Mouse (Mus musculus): ENCODE measurements around the gene Pou3f1.
"Not testable (repeated sequence)": the region's sequence is repeated elsewhere in the genome, so short reads cannot be mapped to it uniquely, and the experiment has no call there.

Gene Pou3f1

GRCm38 (mm10) chr4:124691455-124691854 lies 34.8 kb downstream of the Pou3f1 start:
- no peak for DNase-seq (ENCODE audit: low read depth)

- no peak for DNase-seq (ENCODE audit: low read depth)
These were observed 35.8 kb downstream of the Pou3f1 start for GRCm38 (mm10) chr4:124692416-124692861.

- DNase-seq (ENCODE audit: low read depth): peak; percentile 96
These were observed 36.7 kb downstream of the Pou3f1 start, which contains the start of gene Utp11 for GRCm38 (mm10) chr4:124693135-124693894. Utp11 (minus strand) TSS chr4:124693600.

DNA sequence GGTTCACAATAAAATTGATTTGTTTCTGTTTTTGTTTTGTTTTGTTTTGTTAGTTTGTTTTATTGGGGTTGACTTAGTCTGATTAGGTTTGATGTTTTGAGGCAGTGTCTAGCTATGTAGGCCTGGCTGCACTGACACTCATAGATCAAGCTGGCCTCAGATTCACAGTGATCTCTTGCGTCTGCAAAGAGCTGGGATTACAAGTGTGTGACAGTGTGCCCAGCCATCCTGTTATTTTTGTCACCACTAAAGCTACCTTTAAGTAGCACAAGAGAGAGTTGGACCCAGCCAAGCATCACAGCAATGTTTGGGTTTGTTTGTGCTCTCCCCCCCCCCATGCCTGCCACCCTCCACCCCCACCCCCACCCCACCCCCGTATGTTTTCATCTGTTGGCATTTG lies 38.0 kb downstream of the Pou3f1 start:
- DNase-seq (ENCODE audit: low read depth): no peak

GRCm38 (mm10) chr4:124695786-124696516 lies 39.3 kb downstream of the Pou3f1 start:
- DNase-seq (ENCODE audit: low read depth): peak; percentile 82

GRCm38 (mm10) chr4:124699791-124700190 lies 43.2 kb downstream of the Pou3f1 start:
- no peak for DNase-seq (ENCODE audit: low read depth)

DNA sequence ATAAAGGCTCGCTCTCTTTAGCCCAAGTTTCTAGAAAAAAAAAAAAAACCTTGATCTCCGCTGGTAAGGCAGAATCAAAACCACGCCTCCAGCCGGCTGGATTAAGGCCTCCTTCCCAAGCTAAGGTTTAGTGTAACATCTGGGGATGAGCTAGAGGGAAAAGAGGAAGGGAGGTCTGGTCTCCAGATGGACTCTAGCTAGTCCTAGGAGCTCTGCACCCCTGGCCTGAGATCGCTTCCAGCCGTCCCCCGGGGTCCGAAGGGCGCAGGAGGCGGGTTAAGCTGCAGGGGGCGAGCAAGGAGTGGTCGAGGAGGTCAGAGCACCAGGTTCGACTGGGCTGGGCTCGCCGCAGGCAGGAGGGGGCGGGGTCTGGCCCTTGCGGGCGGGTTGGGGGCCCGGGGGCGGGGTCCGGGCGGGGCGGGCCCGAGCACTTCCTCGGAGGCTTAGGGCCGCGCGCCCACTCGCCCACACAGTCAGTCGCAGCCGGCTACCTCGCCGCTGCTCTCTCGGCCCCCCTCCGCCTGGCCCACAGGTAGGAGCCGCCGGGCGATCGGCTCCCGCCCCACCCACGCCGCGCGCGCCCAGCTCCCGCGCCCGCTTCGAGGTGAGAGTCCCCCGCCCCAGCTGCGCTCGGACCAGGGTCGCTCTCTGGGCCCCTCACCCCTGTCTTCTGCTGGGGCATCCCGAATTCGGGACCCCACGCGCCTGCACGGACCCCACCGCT lies 43.8 kb downstream of the Pou3f1 start, which contains the start of gene Fhl3:
Fhl3 (plus strand) TSS at position 454 of the 724 bp plus-strand sequence.
- DNase-seq (ENCODE audit: low read depth): peak; percentile 90

DNA sequence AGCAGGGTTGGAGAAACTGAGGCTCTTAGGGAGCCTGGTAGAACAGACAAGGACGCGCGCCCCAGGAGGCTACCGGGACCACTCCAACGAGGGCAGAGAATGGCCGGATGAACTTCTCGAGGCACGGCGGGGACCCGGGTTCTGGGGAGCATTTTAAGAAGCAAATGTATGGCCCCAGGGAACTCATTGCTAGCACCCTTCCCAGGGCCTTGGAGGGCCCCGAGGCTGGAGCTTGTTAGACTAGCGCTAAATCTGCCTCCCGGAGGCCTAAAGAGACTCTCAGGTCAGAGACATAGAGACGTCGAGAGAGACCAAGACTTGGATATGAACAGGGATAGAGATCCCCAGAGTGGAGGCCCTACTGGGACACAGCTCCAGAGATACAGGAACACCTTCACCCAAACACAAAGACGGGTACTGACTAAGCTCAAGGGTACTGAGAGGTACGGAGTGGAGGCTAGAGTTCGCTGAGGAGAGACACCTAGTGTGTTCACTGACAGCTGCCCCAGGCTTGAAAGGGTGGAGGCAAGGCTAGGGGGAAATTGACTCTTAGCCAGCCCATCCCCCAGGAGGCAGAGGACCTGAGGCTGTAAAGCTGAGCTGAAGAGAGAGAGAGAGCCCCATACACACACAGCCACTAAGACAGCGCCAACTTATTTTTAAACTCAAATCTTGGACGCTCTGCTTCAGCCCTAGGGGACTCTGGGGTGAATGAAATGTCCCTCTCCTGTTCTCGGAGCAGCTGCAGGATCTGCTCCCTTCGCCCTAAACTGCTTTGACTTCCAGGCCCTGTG lies 44.6 kb downstream of the Pou3f1 start:
- DNase-seq (ENCODE audit: low read depth): peak; percentile 75

DNA sequence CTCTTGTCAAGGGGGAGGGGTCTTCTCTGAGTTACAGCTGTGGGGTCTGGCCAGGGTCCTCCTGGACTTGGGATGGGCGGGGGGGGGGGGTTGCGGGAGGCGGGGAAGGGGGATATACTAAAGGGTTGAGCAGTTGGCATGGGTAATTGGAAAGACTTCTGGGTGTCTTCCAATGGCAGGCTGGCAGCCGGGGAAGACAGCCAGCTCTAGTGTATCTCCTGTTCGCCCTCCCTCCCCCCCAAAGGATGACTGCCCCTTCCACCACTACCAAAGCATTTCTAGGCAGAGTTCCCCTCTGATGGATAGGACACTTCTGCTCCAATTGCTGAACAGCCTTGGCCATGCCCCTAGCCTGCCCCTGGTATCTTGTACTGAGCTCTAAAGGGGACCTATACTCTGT lies 45.3 kb downstream of the Pou3f1 start:
- DNase-seq (ENCODE audit: low read depth): no peak

GRCm38 (mm10) chr4:124703406-124703805 lies 46.8 kb downstream of the Pou3f1 start:
- peak; percentile 80 for DNase-seq (ENCODE audit: low read depth)

DNA sequence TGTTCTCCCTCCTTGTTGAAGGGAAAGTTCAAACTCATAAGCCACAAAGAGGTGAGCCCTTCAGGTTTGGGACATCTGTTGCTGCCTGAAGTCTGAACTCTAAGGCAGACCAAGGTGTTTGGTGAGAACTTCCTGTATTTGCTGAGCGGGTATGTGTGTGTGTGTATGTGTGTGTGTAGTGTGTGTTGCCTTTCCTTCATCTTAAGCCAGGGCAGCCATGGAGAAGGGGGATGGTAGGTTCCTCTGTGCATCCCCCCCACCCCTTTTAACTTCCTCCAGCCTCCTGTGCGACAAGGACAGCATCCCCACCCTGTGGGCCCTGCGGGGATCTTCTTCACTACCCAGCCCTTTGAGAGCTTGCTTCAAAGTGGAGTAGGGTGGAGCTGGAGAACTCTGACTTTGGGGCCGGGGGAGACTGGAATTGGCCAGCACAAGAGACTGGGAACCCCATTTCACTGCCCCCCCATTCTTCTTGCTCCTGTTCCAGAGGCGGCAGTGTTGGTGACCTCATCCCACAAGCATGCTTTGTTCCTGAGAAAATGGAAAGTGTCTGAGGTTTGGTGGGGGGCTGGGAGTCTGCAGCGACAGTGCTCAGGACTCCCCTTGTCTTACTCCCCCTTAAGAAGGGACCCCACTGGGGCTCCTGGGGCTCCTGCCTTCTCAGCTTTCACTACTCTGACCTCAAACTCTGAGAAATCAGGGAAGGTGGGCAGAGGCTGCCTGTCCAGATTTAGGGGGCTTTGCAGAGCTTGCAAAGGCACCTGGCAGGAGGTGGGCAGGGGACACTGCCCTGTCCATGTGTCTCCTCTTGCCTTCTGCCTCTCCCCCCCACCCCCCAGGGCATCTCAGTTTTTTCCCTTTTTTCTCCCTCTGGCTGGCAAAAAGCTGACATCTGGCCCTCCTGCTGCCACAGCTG lies 47.5 kb downstream of the Pou3f1 start:
- DNase-seq (ENCODE audit: low read depth): peak; percentile 63

- peak; percentile 88 for DNase-seq (ENCODE audit: low read depth)
These were observed 48.3 kb downstream of the Pou3f1 start for GRCm38 (mm10) chr4:124704797-124705474.

DNA sequence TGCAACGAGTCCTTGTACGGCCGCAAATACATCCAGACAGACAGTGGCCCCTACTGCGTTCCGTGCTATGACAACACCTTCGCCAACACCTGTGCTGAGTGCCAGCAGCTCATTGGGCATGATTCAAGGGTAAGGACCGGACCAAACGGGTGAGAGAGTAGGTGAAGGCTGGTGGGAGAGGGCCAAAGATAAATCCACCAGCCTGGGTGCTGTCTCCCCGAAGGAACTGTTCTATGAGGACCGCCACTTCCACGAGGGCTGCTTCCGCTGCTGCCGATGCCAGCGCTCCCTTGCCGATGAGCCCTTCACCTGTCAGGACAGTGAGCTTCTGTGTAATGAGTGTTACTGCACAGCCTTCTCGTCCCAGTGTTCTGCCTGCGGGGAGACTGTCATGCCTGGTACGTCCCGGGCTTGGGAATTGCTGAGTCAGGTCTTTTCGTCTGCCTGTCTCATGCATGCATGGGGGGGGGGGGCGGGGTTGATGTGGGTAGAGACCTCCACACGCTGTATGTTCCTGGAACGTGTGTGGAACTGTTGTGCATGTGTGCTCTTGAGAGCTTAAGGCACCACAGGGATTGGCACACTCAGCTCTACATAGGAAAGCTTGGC lies 49.2 kb downstream of the Pou3f1 start:
- DNase-seq (ENCODE audit: low read depth): no peak

GRCm38 (mm10) chr4:124707381-124708199 lies 51.0 kb downstream of the Pou3f1 start:
- not testable (repeated sequence) for DNase-seq (ENCODE audit: low read depth)

DNA sequence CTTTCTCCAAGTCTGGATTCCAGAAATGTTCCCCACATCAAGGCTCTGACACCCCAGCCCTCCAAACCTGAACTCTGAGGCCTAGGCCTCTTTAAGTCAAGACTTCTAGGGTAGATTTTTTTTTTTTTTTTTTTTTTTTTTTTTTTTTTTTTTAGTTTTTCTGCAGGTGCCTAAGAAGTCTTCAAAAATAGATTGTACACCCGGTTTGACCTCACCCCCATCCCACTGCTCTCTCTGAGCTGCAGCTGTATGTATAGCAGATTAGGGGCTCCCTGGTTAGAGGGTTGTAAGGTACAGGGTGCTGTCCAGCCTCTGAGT lies 51.6 kb downstream of the Pou3f1 start:
- not testable (repeated sequence) for DNase-seq (ENCODE audit: low read depth)

DNA sequence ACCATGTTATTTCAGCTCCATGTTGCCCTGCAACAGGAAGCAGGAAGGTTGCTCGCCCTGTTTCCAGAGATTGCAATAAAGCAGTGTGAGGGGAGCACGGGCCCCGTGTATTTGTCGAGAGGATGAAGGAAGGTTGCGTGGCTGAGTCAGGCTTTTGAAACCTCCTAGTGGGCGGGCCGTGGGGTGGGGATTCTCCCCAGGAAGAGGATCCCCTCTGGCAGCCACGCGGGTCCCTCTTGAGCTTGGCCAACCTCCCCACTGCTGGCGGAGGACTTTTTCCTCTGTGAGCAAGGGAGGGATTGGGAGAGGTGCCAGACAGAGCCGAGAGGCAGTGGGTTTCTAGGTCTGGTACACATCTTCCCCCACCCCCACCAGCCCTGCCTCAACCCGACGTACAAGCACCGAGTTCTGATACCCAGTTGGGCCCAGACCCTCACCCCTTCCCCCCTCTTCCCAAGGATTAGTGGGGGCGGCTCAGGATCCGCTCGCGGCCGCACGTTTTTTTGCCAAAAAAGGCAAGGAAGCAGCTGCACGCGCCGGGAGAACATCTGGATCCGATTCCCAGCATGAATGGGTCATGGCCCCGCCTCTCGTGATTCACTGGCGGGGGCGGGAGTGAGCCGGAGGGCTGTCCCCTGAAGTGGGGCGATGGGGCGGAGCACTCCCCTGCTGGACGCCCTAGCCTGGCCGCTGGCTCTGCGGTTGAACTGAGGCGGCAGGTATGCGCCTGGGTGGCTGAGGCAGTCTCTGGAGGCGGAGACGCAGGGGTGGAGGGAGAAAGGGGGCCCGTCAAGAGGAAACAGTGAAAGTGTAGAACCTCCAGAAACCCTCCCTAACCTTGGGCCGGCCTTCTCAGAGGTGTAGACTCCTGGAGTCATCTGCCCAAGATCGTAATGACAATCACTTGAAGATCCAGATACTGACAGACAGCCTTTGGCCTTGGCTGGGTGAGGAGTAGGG lies 52.2 kb downstream of the Pou3f1 start:
- DNase-seq (ENCODE audit: low read depth): peak; percentile 97

GRCm38 (mm10) chr4:124709961-124710446 lies 53.4 kb downstream of the Pou3f1 start:
- peak; percentile 90 for DNase-seq (ENCODE audit: low read depth)

Data from 416B (cell line).